Mouse (Mus musculus) A20 (cell line): ENCODE data around the gene Myt1l.

Experiments
- DNase-seq: peaks from one replicate; pipeline ENCODE4 v3.0.0-alpha.2; 2011; ENCODE audit warnings: low read depth, low spot score

The Myt1l gene

DNA sequence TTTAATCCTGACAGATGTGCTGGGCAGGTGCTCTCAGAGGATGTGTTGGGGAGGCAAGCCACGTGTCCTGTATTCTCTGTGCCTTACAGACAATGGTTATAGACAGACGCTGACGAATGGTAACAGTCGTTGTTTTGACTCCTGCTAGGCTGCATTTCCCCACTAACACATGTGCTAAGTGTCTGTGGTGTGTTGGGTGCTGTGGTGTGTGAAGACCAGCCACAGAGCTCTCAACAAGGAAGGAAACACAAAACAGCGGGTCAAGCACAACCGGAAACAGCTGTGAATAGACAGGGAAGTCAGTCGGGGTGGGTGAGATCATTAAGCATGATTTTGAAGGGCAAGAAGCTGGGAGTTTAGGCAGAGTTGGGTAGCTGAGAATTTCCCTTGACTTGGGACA is 41.1 kb downstream of the Myt1l start:
- peak; percentile 10 for DNase-seq

DNA sequence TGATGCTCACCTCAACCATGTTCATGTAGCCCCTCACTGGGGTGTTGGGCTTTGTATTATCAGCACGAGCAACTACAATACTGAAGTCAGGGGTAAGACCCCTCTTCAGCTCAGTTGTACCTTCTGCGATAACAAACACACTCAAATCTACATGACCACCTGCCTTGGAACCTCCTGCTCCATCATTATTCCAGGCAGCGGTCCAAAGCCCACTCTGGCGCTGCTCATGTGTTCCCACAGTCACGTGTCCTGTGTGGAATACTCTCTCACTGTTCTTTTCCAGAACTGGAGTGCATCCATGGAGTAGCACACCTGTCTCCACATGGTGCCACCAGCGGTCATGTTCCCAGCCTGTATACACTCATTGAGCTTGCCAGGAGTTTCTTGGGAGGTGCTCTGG is 42.2 kb downstream of the Myt1l start:
- DNase-seq = no peak

DNA sequence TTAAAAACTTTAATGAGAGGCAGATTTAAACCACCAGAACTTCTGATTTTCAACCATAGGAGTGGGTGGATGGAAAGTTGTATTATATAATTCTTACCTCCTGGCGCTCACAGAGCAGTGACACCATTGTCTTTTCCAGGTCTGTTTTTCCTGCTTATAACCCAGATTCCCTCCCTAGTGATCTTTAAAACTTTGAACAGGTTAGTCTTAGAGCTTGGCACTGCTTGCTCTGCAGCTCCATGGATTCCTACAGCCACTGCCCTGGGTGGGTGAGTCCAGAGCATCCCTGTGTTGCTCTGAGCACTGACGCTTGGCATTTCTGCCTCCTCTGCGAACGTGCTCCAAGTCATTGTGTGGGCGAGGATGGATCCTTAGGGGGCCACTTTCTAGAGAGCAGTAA is 43.4 kb downstream of the Myt1l start:
- no peak for DNase-seq

DNA sequence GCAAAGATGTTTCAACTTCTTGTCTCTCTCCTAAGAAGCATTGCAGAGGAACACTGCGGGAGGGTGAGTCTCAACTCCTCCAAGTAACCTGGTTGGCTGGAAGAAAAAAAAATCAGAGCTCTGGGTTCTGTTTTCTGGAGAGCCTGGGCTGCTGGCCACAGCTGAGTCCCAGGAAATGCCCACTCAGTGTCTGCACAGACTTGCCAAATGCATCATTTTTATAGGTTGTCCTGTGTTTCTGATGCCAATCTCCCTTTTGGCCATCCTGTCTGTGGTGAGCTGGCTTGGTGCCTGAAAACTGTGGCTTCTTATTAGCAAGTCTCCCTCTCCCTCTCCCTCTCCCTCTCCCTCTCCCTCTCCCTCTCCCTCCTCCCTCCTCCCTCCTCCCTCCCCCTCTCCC is 65.6 kb downstream of the Myt1l start:
- DNase-seq = no peak

DNA sequence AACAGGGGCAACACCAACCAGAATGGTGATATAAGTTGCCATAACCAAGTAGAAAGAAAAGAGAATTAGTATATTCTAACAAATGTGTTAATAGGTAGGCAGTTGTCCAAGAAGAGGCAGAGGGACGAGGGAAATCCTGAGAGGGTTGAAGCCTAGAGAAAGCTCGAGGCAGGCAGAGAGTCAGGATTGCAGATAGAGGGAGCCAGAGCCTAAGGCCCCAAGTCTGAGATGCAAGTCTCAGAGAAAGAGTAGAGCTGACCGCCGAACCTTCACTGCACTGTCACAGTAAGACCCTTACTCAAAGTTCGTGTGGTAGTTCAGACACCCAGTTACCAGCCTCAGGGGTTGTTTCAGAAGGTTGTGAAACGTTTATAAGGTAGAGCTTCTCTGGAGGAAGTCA is 71.7 kb downstream of the Myt1l start:
- peak; percentile 4 for DNase-seq

DNA sequence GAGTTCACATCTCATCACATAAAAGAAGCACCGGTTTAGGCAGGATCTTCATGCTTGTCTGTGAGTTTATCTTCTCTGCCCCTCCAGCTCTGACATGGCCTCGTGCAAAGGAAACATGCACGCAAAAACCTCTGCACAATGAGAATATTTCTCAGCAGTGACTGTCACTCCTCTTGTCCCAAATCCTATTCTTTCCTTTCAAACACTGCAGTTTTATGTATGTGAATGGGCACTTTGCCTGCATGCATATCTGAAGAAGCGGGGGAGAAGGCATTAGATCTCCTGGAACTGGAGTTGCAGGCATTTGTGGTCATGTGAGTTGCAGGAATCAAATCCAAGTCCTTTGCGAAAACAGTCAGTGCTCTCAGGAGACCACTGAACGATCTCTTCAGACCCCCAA is 73.0 kb downstream of the Myt1l start:
- no peak for DNase-seq

DNA sequence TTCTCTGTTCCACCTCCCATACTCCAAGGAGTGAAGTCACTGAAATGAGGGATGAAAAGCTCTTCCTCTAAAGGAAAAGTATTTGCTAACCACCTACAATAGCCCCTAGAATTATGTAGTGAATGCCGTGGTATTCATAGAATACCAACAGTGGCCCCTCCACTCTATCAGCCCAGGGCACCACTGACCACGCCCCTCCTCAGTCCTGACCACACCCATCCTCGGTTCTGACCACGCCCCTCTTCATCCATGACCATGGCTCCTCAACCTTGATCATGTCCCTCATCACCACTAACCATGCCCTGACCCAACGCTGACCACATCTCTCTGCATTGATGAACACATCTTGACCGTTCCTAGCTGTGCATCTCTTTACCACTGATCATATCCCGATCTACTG is 76.5 kb downstream of the Myt1l start:
- no peak for DNase-seq

DNA sequence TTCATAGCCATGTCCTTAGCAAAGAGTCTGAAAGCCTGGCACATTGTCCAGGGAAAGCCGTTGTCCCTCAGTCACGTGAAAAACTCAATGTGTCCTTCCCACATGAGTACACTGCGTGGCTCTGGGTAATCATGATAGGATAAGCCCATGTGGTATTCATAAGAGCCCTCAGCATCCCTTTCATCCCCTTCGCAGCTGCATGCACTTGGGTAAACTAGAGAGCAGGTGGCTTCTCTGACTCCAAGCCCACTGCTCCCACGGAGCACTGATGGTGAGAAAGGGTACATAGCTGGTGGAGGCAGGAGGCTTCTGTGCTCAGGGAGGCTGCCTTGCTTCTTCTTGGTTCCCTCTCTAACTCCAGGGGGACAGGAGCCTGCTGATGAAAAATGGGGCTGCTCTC is 76.9 kb downstream of the Myt1l start:
- DNase-seq = no peak

DNA sequence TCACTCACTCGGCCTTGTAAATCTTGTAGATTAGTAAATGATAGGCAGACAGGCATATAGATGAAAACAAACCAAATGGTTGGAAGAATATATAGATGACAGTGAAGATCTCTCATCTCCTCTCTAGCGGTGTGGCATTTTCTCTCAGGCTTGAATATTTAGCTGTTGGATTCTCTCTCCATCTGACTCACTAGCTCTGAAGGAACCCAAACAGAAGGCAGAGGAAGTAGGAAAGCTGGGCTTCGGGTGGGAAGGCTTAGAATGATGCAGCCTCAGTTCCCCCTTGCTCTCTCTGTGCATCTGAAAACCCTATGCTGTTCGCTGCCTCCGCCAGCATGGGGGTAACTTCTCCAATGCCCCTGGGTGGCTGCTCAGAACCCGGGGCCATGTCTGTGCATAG is 78.0 kb downstream of the Myt1l start:
- DNase-seq = no peak

DNA sequence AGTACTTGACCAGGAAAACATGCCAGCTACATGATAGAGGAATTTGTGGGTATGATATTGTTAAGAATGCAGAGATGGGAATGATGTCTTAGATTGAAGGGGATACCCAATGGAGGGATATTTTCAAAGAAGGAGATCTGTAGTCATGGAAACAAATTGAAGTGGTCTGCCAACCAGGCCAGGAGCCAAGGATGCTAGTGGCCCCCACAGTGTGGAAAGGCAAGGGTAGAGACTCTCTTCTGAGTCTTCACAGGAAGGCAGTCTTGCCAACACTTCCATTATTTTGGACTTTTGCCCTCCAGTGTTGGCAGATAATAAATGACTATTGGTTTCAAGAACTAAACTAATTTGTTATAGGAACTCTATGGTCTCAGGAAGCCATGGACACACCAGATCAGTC is 89.6 kb downstream of the Myt1l start:
- no peak for DNase-seq

DNA sequence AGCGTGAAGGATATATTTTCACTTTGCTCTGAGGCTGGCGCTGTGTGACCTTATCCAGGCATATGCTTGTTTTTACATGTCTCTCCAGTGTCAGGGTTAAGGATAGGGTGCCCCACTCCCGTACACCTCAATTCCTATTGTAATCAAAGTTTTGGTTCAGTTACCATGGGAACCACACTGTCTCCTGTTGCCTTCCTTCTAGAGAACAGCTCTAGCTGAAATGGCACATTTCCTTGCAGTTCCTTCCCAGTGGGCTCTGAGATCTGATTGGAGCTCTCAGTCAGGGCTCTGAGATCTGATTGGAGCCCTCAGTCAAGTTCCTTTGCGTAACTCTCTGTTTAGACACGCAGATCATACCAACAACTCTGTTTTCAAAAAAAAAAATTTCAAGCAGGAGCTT is 93.3 kb downstream of the Myt1l start:
- no peak for DNase-seq

DNA sequence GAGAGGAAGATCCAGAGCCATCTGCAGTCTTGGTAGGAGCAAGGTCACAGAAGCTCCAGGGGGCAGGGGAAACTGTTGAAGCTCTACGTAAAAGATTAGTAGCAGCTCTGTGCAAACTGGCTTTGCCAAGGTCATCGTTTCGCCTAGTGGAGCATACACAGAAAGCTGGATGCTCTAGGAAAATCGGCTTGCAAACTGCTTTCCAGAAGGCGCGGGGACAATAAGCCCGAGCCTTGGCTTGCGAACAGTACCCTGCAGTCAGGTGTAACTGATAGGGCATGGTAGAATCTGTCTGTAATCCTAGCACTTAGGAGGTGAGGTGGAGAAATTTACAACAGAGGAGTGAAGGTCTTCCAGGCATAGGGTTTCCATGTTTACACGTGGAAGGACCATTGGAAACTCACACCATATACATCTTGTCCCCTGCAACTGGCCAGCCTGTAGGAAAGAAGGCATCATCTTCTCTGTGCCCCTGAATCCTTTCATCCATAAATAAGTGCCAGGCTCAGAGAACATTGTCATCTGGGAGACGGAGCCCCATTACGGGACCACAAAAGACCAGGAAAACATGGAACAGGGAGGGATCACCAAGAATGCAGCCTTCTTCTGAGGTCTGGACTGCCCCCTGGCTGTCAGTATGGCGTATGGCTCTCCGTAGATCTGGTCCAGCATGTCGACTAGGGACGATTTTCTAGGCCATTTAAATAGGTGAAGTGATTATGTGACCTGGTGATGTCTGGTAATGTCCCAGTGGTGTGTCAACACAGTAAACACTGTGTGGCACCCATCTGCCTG is 100.0 kb downstream of the Myt1l start:
- DNase-seq = peak; percentile 14

DNA sequence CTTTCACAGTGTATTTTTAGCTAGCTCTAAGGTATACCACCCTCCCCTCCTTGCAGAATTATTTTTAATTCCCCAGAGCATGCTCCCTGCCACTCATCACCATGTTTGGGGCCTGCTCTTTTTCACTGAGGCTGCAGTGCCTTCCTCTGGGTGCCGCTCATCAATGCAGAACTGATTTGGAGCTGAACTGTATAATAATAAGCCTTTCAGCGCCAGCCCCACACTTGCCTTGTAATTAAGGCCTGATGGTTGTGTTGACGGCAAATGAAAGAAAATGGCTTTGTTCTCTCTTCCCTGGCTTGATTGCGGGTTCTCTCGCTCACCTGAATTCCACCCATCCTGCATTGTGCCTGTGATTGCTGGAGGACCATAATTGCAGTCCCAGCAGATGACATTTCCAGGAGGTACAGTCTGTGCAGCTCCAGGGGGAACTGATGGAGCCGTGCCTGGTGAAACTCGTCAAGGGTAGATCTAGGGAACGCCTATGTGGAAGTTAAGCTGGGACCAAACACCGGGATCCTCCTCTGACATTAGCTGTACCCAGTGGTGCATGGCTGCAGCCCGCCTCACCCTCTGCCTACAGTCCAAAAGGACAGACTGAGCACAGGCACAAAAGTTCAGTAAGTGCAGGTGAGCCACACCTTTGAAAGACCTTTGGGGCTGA is 101.8 kb downstream of the Myt1l start:
- DNase-seq = no peak

DNA sequence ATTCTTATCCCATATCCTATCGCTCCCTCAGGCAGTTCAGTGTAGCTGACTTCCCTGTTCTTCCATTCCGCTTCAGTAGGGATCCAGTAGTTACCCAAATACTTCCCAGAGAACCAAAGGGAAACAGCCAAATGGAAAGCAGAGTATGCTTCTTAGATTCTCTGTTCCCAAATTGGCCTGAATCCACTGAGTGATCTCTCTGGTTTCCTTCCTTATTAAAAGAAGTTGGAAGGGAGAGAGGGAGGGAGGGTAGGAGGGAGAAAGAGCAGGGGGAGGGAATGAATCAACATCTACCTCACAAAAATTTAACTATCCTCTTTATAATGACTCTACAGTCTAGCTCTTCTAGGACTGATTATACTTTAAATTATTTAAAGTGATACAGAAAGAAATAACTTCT is 106.3 kb downstream of the Myt1l start:
- no peak for DNase-seq

DNA sequence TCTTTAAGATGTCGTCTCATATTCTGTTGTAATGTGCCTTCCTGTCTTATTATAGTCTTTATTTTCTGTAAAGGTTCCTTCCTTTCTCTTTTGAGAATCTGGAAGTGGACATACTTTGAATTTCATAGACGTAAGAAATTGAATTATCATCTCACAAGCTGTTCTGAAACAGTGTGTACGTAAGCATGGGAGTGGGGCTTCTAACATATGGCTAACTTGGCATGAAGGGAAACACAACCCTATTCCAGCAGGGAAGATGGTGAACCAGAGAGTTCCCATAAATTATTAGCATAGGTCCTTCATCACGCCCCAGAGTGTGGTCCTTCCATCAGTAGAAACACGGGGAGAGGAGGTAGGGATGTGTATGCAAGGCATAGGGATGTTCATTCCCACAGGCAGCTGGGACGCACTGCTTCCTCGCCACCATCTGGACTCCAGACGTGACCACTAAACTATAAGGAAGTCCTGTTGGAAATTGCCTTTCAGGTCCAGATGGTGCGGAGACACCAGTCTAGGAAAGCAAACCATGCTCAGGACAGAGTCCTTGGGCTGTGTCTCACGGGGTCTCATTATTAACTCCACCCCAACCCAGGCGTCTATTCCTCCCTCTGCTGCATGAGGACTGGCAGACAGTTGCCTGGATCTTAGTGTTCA is 111.5 kb downstream of the Myt1l start:
- no peak for DNase-seq

DNA sequence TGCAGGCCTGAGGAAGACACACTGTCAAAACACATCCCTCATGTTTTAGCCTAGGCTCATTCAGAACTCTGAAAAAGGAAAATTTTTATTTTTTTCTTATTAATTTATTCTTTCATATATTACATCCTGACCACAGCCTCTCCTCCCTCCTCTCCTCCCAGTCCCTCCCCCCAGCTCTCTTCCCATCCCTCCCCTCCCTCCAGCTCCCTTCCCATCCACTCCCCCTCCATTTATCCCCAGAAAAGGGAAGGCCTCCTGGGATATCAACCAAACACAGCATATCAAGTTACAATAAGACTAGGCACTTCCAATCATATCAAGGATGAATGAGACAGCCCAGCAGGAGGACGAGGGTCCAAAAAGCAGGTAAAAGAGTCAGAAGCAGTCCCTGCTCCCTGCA is 112.0 kb downstream of the Myt1l start:
- DNase-seq = no peak

DNA sequence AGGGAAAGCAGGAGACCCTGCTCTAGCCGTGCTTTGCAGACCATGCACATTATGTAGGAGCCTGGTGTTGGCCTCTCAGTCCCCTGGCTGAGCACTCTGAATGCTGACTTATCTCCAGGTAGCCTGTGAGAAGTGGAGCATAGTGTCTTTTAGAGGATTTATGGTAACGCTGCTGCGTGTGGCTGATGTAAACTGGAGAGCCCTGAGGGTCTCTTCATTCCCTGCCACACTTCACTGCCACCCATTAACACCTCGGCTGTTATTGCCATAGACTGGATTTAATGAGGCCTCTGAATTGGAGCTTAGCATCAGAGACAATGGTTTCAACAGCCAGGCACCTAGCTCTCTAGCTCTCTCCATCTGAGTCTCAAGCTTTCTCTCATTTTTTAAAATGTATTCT is 114.7 kb downstream of the Myt1l start:
- DNase-seq = no peak

DNA sequence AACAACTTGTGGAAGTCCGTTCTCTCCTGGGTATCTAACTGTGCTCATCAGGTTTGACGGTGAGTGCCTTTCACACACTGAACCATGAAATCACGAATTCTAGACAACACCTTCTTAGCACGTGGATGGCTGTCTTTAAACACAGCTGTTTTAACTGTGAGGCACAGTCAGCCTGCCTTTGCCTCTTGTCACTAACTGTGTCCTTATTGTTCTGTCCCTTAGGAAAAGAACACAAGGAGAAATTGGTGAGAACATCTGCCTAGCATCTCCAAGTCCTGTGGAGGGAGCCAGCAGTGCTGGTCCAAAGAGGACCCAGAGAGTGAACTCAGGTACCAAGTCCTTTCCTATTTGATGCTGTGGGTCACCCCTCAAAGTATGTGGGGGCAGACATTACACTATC is 115.9 kb downstream of the Myt1l start:
- no peak for DNase-seq

DNA sequence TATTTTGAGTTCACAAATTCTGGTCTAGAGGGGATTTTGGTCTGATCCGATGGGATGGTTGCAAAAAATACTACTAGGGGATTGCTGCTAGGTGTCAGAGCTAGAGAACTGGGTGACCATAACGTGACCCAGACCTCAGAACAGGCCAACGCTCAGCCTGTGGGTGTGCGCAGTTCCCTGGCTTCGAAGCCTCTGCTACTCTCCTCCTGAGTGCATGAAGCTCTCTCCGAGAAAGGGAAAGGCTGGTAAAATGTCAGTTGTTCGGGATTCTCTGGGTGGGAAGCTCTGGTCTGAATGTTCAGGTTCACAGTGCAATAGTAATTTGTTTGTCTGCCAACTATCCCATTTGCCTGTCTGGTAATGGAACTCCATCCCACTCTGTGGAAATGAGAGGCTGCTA is 116.5 kb downstream of the Myt1l start:
- DNase-seq = no peak

DNA sequence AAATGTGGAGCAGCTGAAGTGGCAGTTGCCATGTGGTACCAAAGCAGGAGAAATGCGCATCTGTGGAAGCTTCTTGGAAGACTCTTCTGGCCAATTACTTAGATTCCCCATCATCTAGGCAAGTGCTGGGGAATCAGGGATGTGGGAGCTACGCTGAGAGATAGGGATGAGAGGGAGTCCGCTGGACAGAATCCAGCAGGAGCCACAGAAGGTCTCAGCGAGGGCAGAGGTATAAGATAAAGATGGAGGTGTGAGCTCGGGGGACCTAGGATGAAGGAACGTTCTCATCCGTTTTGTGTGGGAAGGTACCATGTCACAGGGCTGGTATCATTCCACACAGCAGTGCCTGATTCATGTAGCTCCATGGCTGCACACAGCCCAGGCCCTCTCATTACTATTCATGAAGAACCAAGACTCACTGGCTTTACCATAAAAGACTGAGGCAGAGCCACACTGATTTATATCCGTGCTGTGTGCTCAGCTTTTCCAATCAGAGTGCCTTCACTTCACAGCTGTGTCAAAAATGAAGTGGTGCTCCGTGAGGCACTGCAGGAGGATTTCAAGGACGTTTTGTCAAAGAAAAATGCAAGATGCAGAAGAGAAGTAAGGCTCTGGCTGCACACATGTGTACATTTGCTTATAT is 121.4 kb downstream of the Myt1l start:
- DNase-seq = no peak

DNA sequence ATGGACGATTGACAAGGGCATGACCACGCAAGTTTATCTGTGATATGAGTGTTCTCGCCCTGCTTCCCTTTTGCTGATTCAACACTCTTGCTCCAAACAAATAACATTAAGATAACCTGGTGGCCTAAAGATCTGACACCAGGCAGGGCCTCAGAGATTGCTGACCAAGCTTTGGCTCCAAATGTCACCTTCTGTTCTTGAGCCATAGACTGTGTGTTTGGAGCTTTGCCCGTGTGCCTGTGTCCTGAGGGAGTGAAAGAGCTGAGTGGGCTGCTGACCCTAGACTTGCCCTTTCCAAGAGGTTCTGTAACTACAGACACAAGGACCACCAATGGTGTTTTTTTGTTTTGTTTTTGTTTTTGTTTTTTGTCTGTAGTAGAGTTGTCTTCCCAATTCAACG is 124.3 kb downstream of the Myt1l start:
- no peak for DNase-seq

DNA sequence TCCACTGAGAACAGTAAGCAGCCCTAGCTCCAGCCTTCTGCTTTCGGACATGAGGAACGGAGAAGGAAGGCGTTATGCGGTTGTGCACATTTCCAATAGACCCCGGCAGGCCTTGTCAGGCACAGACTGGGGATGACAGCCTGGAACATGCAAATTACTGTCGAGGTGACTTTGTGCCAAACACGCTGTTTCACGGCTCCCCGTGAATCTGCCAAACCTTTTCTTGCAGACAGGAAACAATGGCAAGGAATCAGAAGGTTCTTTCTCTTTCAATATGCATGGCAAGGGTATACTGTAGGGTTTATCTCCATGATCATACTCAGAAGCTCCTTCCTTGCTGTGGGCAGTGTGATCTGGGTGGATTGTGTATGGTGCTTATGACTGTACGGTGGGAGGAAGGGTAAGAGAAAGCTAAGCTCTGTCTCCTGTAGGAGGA is 127.0 kb downstream of the Myt1l start:
- DNase-seq = no peak

DNA sequence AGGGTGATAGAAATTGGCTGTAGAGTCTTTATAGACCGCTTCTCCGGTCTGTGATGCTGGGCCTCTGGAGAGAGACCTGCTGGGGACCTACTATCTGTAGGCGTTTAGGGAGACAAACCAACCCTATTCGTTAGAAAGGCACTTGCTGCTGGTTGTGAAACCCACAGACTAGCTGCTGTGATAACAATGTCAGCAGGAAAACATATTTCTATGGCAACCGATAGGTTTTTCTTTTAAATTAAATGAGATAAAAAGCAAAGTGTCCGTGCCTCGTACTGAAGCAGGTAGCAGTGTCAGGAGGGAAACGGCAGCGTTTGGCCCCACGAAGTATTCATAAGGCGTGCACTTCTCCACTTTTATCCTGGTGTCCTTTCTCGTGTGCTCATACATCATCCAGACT is 127.5 kb downstream of the Myt1l start:
- no peak for DNase-seq
